Mouse (Mus musculus) testis, postnatal 10 days (tissue): ENCODE results near the gene Dock9.
A peak's percentile ranks its signal among the peaks of the same experiment; 100 is the strongest.
"Not testable (repeated sequence)": the region's sequence is repeated elsewhere in the genome, so short reads cannot be mapped to it uniquely, and the experiment has no call there.

Experiments
- DNase-seq: peaks from one replicate; pipeline ENCODE4 v3.0.0; 2021; ENCODE audit warnings: low spot score

Dock9 gene

GRCm38 (mm10) chr14:121659061-121659824 lies 138.4 kb downstream of the Dock9 start:
- DNase-seq = no peak

GRCm38 (mm10) chr14:121658537-121658936 lies 139.1 kb downstream of the Dock9 start:
- DNase-seq = no peak

DNA sequence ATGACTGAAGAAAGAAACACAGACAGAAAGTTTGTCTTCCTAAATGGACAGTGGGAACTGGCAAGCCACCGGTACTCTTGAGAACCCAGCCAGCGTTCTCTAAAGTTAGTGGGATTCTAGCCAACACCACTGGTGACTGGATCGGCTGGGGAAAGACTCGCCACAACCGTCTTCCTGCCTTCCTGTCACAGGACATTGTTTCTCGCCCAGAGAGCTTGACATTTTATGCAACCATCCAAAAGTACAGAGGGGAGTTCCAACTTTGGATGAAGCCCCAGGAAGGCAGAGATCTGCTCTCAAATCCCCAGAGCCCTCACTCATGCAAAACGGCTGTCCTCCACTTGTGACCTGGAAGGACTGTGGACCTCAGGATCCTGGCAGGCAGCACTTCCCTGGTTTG lies 140.0 kb downstream of the Dock9 start:
- DNase-seq = no peak

- no peak for DNase-seq
Observed at GRCm38 (mm10) chr14:121656912-121657311, 140.7 kb downstream of the Dock9 start.

DNA sequence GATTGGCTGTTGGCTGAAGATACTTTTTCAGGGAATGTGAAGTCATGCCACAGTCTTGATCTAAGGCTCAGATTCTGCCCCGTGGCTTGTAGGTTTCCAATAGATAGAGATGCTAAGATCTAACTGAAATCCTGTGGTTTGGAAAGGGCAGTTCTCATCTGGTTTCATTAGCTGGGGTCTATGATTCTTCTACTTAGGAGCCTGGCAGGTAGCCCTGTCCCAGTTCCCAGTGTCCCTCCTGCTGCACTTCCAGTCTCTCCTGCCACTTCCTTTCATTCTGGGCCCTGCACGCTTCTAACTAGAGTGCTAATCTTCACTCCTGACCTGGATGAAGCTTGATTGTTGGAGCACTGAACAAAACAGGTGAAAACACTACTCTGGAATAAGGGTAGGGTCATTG lies 142.7 kb downstream of the Dock9 start:
- no peak for DNase-seq

- DNase-seq = no peak
Observed at GRCm38 (mm10) chr14:121654416-121654967, 143.1 kb downstream of the Dock9 start.

GRCm38 (mm10) chr14:121653717-121654116 lies 143.9 kb downstream of the Dock9 start:
- DNase-seq = no peak

DNA sequence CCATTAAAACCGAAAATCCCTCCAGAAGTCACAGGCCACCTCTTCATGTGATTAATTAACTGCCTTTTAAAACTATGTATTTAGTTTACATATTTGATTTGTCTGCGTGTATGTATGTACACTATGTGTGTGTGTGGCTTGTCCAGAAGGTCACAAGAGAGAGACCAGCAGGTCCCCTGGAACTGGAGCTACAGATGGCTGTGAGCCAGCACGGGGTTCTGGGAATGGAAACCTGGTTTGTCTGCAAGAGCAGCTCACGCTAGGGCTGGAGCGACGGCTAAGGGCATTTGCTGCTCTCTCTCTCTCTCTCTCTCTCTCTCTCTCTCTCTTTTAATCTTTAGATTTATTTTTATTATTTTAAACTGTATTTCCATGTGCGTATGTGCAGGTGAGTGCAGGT lies 144.4 kb downstream of the Dock9 start:
- DNase-seq = peak; percentile 58

DNA sequence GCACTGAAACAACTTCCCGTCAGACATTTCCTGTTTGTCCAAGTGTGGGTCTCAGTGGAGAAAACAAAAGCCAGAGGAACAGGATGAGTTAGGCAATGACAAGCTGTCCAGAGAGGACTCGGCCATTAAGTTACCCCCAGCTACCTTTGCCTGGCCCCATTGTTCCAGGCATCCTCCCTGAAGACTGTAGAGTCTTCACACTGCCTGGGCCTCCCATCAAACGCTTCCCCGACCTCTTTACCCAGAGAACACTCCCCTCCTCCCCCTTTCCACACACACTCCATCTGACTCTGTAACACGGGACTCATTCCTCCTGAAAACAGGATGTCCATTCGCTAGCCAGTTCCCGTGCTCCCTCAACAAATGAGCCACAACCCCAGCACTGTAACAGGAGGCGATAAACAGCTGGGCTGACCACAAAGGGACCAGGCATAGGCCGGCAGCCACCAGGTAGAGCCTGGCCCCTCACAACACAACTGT lies 149.0 kb downstream of the Dock9 start:
- no peak for DNase-seq

DNA sequence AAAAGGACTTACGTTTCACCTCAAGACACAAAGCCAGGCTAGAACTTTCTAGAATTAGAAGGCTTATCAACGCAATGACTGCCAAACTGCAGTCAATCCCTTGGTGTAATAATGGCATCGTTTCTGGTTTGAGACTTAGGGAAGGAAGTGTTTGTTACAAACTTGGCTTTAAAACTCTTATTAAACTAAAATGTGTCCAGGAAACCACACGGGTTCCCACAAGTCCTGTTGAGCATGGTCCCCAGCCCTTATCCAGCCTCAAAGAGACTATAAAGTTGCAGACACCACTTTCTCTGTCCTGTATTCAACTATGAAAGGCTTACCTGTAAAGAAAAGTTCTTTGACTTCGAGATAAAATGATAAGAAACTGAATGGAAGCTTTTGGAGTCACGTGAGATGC lies 149.9 kb downstream of the Dock9 start:
- DNase-seq = no peak

GRCm38 (mm10) chr14:121646617-121647016 lies 151.0 kb downstream of the Dock9 start:
- DNase-seq = no peak

DNA sequence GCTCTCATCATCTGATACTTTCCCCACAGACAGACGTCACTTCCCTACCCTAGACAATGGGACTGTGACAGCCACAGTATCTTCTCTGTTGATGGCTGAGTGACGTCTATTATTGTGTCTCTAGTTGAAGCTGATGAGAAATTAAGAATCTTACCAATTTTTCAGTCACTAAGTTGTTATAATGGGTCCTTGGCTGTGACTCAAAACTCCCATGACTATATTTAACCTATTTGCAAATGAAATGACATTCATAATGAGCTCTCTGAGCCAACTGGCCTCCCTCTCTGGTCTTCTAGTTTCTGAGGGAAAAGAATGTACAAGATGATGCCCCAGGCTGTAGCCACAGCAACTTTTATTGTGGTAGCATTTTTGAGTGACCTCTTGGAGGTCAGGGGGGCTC lies 153.3 kb downstream of the Dock9 start:
- no peak for DNase-seq

DNA sequence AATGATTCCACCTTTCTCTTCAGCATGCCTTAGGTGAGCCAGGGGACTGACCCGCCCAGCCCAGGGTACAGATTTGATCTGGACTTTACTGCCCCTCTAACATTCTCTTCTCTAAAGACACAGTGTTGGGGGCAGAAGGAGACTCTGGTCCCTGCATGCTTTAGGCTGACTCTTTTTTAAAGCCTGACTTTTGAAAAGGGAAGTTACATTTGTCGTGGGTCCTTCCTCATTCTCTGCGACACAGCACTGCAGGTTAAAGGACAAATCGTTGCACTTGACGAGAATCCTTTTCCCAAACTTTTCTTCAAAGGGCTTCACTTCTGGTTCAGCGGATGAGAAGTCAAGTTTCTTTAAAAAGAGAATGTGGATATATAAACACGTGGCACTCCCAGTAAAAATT lies 156.4 kb downstream of the Dock9 start:
- DNase-seq = no peak

- DNase-seq = peak; percentile 67
Observed at GRCm38 (mm10) chr14:121636935-121637510, 160.6 kb downstream of the Dock9 start.

DNA sequence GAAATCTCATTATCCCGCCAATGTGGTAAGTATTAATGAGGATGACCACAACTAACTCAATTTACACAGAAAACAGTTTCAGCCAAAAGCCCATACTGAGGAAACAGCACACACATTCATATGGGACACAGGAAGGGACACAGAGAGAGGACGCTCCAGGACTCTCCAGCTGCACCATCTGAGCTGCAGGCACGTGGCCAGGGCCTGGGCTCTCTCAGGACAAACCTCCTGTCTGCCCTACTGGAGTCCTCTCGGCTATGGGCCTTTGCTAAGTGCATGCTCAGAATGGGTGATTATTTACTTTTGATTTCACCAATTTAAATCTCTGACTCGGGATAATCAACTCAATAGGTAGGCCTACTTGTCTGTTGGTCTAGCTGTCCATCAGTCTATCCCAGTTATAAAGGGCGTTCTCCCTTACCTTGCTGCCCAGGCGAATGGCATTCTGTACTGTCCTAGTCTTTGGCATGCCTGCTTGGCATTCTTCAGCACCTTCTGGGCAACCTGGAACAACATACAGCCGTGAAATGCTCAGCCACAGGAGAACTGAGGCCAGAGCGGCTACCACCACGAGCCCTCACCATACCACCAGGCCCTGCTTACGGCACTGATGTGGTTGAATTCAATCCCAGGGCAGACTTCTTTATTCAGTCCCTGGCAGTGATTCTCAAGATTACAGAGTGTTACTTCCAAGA lies 162.8 kb downstream of the Dock9 start:
- peak; percentile 54 for DNase-seq

GRCm38 (mm10) chr14:121634093-121634735 lies 163.4 kb downstream of the Dock9 start:
- DNase-seq = no peak

DNA sequence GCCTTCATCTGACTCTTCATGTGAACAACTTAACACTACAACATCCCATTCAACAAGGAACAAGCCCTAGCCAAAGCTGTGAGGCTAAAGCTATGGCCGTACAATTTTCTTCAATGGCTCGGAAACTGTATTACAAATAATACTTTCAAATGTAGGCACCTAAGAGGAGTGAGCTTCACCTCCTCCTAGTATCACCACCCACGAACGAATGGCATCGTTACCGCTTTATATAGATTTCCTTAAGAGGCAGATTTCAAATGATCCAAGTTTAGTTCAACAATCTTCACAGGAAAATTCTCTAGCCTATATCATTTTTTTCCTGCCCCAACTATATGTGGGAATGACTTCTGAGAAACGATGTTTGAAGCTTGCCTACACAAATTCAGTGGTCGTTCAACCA lies 165.7 kb downstream of the Dock9 start:
- DNase-seq = no peak

- DNase-seq = no peak
Observed at GRCm38 (mm10) chr14:121626741-121627140, 170.9 kb downstream of the Dock9 start.

DNA sequence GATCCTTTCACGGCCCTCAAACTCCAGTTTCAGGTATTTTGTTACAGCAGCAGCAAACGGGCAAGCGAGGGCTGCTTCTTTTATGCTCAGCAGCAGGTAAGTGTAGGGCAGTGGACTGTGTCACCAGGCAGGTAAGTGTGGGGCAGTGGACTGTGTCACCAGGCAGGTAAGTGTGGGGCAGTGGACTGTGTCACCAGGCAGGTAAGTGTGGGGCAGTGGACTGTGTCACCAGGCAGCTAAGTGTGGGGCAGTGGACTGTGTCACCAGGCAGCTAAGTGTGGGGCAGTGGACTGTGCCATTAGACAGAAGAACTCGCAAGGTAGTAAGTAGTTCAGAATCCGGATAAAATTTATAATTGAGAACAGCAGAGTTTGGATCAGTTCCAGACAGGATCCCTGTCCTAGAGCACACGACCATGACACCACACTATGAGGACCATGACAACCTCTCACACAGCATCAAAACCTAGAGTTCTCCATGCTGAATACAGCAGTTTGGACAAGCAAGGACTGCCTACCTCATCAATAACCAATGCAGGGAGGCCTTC lies 173.6 kb downstream of the Dock9 start:
- not testable (repeated sequence) for DNase-seq

- no peak for DNase-seq
Observed at GRCm38 (mm10) chr14:121621806-121622205, 175.8 kb downstream of the Dock9 start.

- DNase-seq = no peak
Observed at GRCm38 (mm10) chr14:121620567-121620966, 177.1 kb downstream of the Dock9 start.

- no peak for DNase-seq
Observed at GRCm38 (mm10) chr14:121620157-121620556, 177.5 kb downstream of the Dock9 start.
